Mouse (Mus musculus) kidney, embryonic 16.5 days (tissue): ENCODE results near the gene Exoc7. TPM values are rescaled to one million over a fixed set of nuclear protein-coding genes. Genes with fewer than 3 reads are reported as not detected.

Source experiments
- ATAC-seq: fragments of 200-750 bp; cut with Nextera tagmentation; 2 replicates; pipeline ENCODE4 v1.8.0; 2017; ENCODE audit warnings: moderate TSS enrichment; ENCODE audit not compliant: low FRiP score, low TSS enrichment
- H3K27ac ChIP-seq: fragments of 300-500 bp; sonication (generic); 2 replicates; pipeline ENCODE4 v1.5.1; 2014; ENCODE audit warnings: low read length
- H3K27me3 ChIP-seq: fragments of 300-500 bp; sonication (generic); 2 replicates; pipeline ENCODE4 v1.6.1; 2014; ENCODE audit warnings: low read length, control low read depth, mixed read lengths; ENCODE audit not compliant: insufficient read depth
- H3K36me3 ChIP-seq: fragments of 300-500 bp; sonication (generic); 2 replicates; pipeline ENCODE4 v1.6.1; 2014; ENCODE audit warnings: low read length, control low read depth, mixed read lengths; ENCODE audit not compliant: insufficient read depth
- H3K4me1 ChIP-seq: fragments of 300-500 bp; sonication (generic); 2 replicates; pipeline ENCODE4 v1.6.1; 2014; ENCODE audit warnings: low read length, control low read depth, mixed read lengths; ENCODE audit not compliant: insufficient read depth
- H3K4me2 ChIP-seq: fragments of 300-500 bp; sonication (generic); replicated peaks from 2 replicates; pipeline ENCODE4 v1.6.1; 2014; ENCODE audit warnings: low read depth, low read length
- H3K4me3 ChIP-seq: fragments of 300-500 bp; sonication (generic); 2 replicates; pipeline ENCODE4 v1.5.1; 2014; ENCODE audit warnings: mild to moderate bottlenecking, low read length
- H3K9ac ChIP-seq: fragments of 300-500 bp; sonication (generic); replicated peaks from 2 replicates; pipeline ENCODE4 v1.6.1; 2014; ENCODE audit warnings: low read length
- H3K9me3 ChIP-seq: fragments of 300-500 bp; sonication (generic); 2 replicates; pipeline ENCODE4 v1.6.1; 2016; ENCODE audit warnings: low read length, control low read depth
- WGBS: fragments of 180-500 bp; shearing (Covaris S2); extraction: QIAGEN DNeasy Blood & Tissue Kit; methylation state at CpG from one replicate; pipeline ENCODE4 v1.1.7; 2014; 5-methylcytosine and 5-hydroxymethylcytosine counted together
- polyA plus RNA-seq: library from polyadenylated mRNA; unstranded; fragments of >200 nt; fragmentation: Nextera tagmentation; extraction: Ambion mirVana; gene quantifications from 2 replicates; pipeline ENCODE4 v1.2.1, GENCODE M21; 2015

Gene Exoc7
- polyA plus RNA-seq, 1 experiment from 2014 or later = 71.5 TPM

DNA sequence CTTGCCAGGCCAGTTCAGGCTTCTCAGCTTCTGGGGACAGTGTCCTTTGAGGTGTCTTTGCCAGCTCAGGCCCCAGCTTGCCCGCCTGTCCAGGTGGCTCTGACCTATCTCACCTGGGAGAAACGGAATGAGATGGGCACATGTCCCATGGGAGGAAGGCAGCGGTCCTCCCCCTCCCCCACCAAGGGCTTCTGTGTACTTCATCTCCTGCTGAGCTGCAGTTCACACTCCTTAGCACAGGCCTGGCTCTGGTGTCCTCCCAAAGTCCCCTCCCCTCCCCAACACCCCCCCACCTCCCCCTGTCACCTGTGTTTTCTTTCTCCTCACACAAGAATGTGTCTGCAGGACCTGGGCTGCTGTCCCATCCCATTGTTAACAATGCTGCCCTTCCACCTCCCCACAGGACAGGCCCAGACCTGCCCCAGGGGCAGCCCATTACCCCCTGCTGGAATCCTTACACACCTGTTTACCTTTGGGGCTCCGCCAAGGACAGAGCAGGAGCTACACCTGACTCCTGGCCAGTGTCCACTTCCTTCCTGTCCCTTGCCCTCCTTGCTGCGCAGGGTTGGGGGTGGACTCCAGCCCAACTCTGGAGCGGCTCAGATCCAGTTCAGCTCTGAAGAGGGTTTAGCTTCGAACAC, 20.1 kb upstream of the Exoc7 start:
- no peak for ATAC-seq
- Histone ChIP-seq H3K27me3 (no peaks in the 10 kb centered on the region), H3K27ac (no peak overlapping the region), H3K9ac (no peak overlapping the region), H3K4me1 (peaks cover 27% of the 10 kb centered on the region), H3K9me3 (no peaks in the 10 kb centered on the region), H3K4me2 (no peak overlapping the region), H3K4me3 (no peak overlapping the region), H3K36me3 (no peaks in the 10 kb centered on the region)
- WGBS = 75% methylated on average over 7 of the region's 7 CpGs

DNA sequence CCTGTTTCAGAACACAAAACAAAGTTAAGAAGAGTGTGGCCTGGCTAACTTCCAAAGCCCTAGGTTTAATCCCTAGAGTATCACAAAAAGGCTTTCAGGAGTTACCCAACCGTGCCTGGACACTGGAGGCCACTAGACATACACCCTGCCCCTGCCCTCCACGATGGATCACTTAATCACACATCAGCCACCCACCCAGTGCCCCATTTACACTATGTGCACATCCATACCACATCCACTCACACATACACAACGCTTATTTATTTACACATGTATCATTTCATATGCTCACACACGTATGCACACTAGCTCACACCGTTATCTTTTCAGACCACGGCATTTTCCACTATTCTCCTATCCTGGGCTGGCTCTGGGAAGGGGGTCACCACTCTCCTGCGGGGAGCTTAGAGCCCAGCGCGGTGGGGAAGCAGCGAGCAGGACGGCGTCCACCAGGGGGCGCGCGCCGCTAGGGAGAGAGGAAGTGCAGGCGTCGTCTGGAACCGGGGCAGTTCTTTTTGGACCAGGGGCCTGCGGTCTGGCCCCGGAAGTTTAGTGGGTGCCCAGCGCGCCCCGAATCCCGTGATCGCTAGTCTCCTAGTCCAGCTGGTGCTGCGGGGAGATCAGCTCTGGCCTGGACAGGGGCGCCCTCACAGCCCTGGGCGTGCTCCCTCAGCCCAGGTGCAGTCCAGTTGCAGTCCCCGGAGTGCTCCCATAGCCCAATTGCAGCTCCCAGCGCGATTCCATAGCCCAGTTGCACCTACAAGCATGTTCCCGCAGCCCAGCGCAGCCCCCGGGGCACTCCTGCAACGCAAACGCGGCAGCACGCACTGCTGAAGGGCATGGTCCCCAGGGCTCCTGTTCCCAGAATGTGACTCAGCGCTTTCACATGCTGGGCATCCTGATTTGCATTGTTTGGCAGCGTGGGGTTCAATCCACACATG, 12.0 kb upstream of the Exoc7 start:
- H3K9me3 ChIP-seq = no peaks in the 10 kb centered on the region
- peak overlapping the region; percentile 89 for H3K4me2 ChIP-seq
- H3K27me3 ChIP-seq = no peaks in the 10 kb centered on the region
- no peaks in the 10 kb centered on the region for H3K36me3 ChIP-seq
- WGBS = 1% methylated on average over 41 of the region's 41 CpGs
- no peak overlapping the region for H3K27ac ChIP-seq
- no peaks in the 10 kb centered on the region for H3K4me1 ChIP-seq
- H3K4me3 ChIP-seq = peak overlapping the region; percentile 50
- H3K9ac ChIP-seq = peak overlapping the region; percentile 77
- peak; percentile 82 for ATAC-seq

DNA sequence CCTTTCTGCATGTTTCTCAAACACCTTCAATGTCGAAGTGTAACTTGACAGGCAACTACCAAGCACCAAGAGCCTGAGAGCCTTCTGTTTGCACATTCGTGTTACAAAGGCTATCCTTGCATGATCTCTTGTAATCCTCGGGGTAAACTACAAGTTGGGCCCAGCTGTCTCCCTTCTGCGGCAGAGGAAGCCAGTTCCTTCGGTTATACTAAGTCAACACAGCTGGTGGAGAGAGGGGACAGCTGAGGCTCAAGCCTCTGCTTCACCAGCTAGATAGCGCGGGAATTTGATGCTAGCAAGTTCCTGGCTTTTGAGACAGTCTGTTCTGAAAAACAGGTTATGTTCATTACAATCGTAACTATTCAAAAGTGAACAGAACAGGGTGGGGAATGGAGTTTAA, 5.3 kb upstream of the Exoc7 start:
- Histone ChIP-seq H3K9me3 (no peaks in the 10 kb centered on the region), H3K4me2 (no peak overlapping the region), H3K36me3 (no peaks in the 10 kb centered on the region), H3K27ac (no peak overlapping the region), H3K27me3 (no peaks in the 10 kb centered on the region), H3K4me3 (no peak overlapping the region), H3K4me1 (no peaks in the 10 kb centered on the region), H3K9ac (no peak overlapping the region)
- no peak for ATAC-seq
- WGBS = 41% methylated on average over 8 of the region's 8 CpGs

DNA sequence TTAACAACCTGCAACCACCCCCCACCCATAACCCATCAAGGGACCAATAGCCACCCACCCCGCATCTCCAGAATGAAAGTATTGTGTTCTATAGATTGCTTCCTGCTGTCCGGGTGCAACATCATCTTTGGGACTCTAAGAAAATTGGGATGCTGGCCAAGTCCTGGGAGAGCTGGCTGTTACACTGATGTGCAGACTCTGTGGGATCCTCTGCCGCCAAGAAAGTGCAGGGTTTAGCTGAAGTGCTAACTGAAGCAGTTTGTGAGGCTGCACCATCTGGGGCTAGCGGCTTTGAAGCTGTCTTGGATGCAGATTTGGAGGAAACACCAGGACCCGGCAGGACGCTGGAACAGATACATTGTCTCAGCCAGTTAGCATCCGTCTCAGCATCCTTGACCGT, 4.1 kb upstream of the Exoc7 start:
- Histone ChIP-seq H3K4me3 (no peak overlapping the region), H3K4me1 (no peaks in the 10 kb centered on the region), H3K27me3 (no peaks in the 10 kb centered on the region), H3K9ac (no peak overlapping the region), H3K9me3 (no peaks in the 10 kb centered on the region), H3K27ac (no peak overlapping the region), H3K36me3 (no peaks in the 10 kb centered on the region), H3K4me2 (no peak overlapping the region)
- ATAC-seq = no peak
- 40% methylated on average over 8 of the region's 8 CpGs for WGBS

DNA sequence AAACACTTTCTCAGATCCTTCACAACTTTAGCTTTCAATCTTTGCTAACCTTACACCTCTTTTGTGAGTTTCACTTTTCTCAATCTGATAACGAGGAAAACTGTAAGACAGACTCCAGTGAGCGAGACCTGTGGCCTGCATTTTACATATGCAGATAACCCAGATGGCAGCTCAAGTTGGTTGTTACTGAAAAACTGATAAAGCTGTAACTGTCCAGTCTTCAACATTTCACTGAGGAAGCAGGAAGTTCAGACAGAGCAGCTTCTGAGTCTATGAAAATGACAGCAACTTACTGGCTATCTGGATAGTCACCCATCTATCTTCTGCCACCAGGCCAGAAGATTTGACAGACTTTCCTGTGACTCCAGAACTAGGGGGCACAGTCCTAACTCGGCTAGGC, 2.6 kb upstream of the Exoc7 start:
- Histone ChIP-seq H3K9ac (no peak overlapping the region), H3K4me2 (no peak overlapping the region), H3K36me3 (peaks cover 2% of the 10 kb centered on the region), H3K9me3 (no peaks in the 10 kb centered on the region), H3K4me1 (peaks cover 5% of the 10 kb centered on the region), H3K4me3 (no peak overlapping the region), H3K27ac (no peak overlapping the region), H3K27me3 (no peaks in the 10 kb centered on the region)
- ATAC-seq = no peak
- 83% methylated on average over 3 of the region's 3 CpGs for WGBS

DNA sequence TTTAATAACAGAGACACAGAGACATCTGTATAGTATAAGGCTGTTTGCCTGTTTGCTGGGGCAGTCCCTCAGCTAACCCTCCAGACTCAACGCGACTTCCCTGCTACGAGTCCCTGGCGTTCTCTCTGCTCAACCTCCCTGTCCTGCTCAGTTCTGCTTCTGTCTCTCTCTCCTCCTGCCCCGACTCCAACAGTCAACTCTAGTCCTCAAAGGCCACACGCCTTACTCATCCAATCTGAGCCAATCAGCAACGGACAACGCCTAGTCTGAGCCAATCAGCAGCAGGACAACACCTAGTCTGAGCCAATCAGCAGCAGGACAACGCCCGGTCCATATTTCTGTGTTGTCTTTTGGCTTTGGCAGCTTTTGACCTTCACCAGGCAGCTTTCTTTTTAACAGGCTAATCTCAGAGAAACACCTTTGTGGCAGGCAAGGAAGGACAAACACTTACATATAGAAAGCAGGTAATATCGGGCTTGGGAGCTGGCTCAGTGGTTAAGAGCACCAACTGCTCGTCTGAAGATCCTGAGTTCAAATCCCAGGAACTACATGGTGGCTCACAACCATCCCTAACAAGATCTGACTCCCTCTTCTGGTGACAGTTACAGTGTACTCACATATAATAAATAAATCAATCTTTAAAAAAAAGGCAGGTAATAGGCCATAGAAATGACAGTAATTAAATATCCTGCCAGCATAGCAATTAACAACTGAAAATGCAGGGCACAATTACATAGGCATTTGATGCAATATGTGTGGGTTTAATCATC, 914 bp upstream of the Exoc7 start:
- Histone ChIP-seq H3K4me1 (peaks cover 5% of the 10 kb centered on the region), H3K27ac (no peak overlapping the region), H3K4me3 (no peak overlapping the region), H3K27me3 (no peaks in the 10 kb centered on the region), H3K9me3 (no peaks in the 10 kb centered on the region), H3K36me3 (peaks cover 16% of the 10 kb centered on the region), H3K9ac (no peak overlapping the region), H3K4me2 (no peak overlapping the region)
- 92% methylated on average over 12 of the region's 12 CpGs for WGBS
- no peak for ATAC-seq

DNA sequence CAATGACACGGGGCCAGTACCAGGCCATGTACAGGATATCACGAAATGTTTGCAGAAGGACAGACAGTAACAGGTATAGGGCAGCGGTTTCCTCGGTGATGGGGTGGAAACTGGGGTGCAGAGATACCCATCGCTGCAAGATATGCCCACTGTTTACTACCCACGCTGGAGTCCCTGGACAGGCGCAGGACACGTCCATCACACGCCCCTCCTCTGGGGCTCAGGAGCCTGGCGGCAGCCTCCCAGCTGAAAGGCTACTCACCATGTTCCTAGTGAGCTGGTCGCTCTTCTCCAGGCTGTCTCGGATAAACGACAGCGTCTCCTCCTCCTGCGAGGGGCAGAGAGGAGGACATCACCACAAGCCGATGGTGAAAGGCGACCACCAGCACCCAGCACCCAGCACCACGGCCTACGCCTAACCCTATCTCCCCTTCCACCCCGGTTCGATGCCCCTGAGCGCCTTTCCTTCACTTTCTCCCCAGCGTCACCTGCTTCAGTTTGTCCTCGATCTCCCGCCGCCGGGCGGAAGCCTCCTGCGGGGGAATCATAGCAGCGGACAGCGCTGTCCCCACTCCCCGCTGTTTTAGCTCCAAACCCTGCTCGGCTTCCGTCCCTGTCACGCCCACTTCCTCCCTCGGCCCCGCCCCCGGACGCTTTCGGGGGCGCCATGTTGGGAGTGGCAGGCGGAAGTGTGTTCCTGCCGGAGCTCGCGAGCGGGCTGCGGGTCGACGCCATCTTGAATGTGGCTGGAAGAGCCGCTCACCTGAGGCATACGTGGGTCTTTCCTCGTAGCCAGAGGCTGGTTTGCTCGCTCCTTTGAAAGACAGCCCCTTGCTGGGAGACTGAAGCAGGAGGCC, 679 bp downstream of the Exoc7 start:
- H3K36me3 ChIP-seq = peaks cover 27% of the 10 kb centered on the region
- H3K4me1 ChIP-seq = peaks cover 5% of the 10 kb centered on the region
- H3K9ac ChIP-seq = peak overlapping the region; percentile 87
- H3K4me2 ChIP-seq = peak overlapping the region; percentile 93
- 1% methylated on average over 53 of the region's 53 CpGs for WGBS
- H3K27me3 ChIP-seq = no peaks in the 10 kb centered on the region
- 0 out of 2 replicates have a peak overlapping the region, but pooled peaks have one; percentile 55 for H3K27ac ChIP-seq
- no peaks in the 10 kb centered on the region for H3K9me3 ChIP-seq
- peak; percentile 95 for ATAC-seq
- H3K4me3 ChIP-seq = peak overlapping the region; percentile 91

DNA sequence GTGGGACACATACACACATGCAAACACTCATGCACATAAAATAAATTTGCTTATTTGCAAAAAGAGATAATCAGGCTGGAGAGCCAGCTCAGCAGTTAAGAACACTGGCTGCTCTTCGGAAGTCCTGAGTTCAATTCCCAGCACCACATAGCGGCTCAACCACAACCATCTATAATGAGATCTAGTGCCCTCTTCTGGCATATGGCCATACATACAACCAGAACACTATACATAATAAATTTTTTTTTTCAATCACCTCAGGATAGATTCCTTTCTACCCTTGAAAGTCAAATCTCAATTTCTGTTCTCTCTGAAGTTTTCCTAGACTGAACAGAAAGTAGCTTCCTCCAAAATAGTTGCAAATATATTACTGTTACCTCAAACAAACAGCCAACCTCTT, 1.6 kb downstream of the Exoc7 start:
- no peaks in the 10 kb centered on the region for H3K9me3 ChIP-seq
- H3K4me2 ChIP-seq = peak overlapping the region; percentile 93
- 99% methylated on average over 2 of the region's 2 CpGs for WGBS
- no peak overlapping the region; the same call in 1 of the 2 replicates for H3K9ac ChIP-seq
- ATAC-seq = no peak
- H3K4me1 ChIP-seq = peaks cover 5% of the 10 kb centered on the region
- H3K36me3 ChIP-seq = peaks cover 36% of the 10 kb centered on the region
- no peaks in the 10 kb centered on the region for H3K27me3 ChIP-seq
- H3K27ac ChIP-seq = no peak overlapping the region
- peak overlapping the region; percentile 91 for H3K4me3 ChIP-seq

DNA sequence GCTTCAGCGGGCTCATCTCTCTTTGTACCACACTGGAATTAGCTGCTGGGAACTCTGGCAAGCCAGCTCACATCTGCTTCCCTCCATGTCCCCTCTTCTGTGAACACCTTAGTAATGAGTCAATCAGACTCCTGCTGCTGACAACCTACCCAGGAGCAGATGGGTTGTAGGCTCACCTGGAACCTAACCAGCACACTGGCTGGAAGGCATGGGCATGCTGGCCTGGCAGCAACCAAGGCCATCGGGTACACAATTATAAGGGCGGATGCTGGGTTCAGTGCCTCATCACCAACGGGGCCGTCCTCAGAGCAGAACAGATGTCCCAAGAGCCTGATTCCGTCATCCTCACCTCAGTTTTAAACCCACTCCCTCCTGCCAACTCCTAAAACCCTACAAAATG, 8.4 kb downstream of the Exoc7 start:
- H3K4me3 ChIP-seq = no peak overlapping the region
- ATAC-seq = no peak
- peaks cover 64% of the 10 kb centered on the region for H3K36me3 ChIP-seq

More for the DNA sequence above, 8.4 kb downstream of the Exoc7 start:
- no peaks in the 10 kb centered on the region for H3K27me3 ChIP-seq
- H3K27ac ChIP-seq = no peak overlapping the region
- H3K4me2 ChIP-seq = no peak overlapping the region
- no peaks in the 10 kb centered on the region for H3K4me1 ChIP-seq
- no peak overlapping the region for H3K9ac ChIP-seq
- 92% methylated on average over 6 of the region's 6 CpGs for WGBS
- no peaks in the 10 kb centered on the region for H3K9me3 ChIP-seq
